Mouse (Mus musculus) thymus, postnatal 14 days (tissue): Measurements from ENCODE around the gene Grk3.

Source experiments
- DNase-seq: peaks from one replicate; pipeline ENCODE4 v3.0.0; 2021

Grk3 gene

GRCm38 (mm10) chr5:113008496-113008895 is 7.1 kb downstream of the Grk3 start:
- DNase-seq = no peak

- no peak for DNase-seq
These were observed 8.6 kb downstream of the Grk3 start for GRCm38 (mm10) chr5:113006997-113007396.

GRCm38 (mm10) chr5:113005941-113006391 is 9.6 kb downstream of the Grk3 start:
- DNase-seq = no peak

GRCm38 (mm10) chr5:113002821-113003380 is 12.7 kb downstream of the Grk3 start:
- DNase-seq = no peak

GRCm38 (mm10) chr5:112999227-112999626 is 16.4 kb downstream of the Grk3 start:
- DNase-seq = no peak

GRCm38 (mm10) chr5:112997516-112998186 is 17.9 kb downstream of the Grk3 start:
- DNase-seq = no peak

GRCm38 (mm10) chr5:112991245-112991644 is 24.3 kb downstream of the Grk3 start:
- no peak for DNase-seq

- no peak for DNase-seq
These were observed 33.7 kb downstream of the Grk3 start for GRCm38 (mm10) chr5:112981931-112982330.

GRCm38 (mm10) chr5:112979710-112980109 is 35.9 kb downstream of the Grk3 start:
- DNase-seq = no peak

- DNase-seq = no peak
These were observed 36.4 kb downstream of the Grk3 start for GRCm38 (mm10) chr5:112979195-112979594.

- no peak for DNase-seq
These were observed 38.5 kb downstream of the Grk3 start for GRCm38 (mm10) chr5:112977089-112977488.

GRCm38 (mm10) chr5:112973596-112973995 is 42.0 kb downstream of the Grk3 start:
- no peak for DNase-seq

GRCm38 (mm10) chr5:112972297-112972696 is 43.3 kb downstream of the Grk3 start:
- DNase-seq = peak; percentile 11

- no peak for DNase-seq
These were observed 52.1 kb downstream of the Grk3 start for GRCm38 (mm10) chr5:112963495-112963894.

- DNase-seq = no peak
These were observed 53.4 kb downstream of the Grk3 start for GRCm38 (mm10) chr5:112962166-112962565.

GRCm38 (mm10) chr5:112960911-112961310 is 54.7 kb downstream of the Grk3 start:
- no peak for DNase-seq

- no peak for DNase-seq
These were observed 57.3 kb downstream of the Grk3 start for GRCm38 (mm10) chr5:112958293-112958692.

- no peak for DNase-seq
These were observed 58.8 kb downstream of the Grk3 start for GRCm38 (mm10) chr5:112956841-112957240.

GRCm38 (mm10) chr5:112956368-112956767 is 59.2 kb downstream of the Grk3 start:
- no peak for DNase-seq

- DNase-seq = no peak
These were observed 64.7 kb downstream of the Grk3 start for GRCm38 (mm10) chr5:112950847-112951246.

GRCm38 (mm10) chr5:112945925-112946324 is 69.7 kb downstream of the Grk3 start:
- DNase-seq = no peak

GRCm38 (mm10) chr5:112942244-112942643 is 73.3 kb downstream of the Grk3 start:
- DNase-seq = no peak

GRCm38 (mm10) chr5:112941001-112941400 is 74.6 kb downstream of the Grk3 start:
- DNase-seq = no peak

- no peak for DNase-seq
These were observed 79.0 kb downstream of the Grk3 start for GRCm38 (mm10) chr5:112936632-112937031.

GRCm38 (mm10) chr5:112935436-112935835 is 80.2 kb downstream of the Grk3 start:
- DNase-seq = no peak
